Mouse (Mus musculus): ENCODE data around the gene Prss38. TPM values are rescaled to one million over a fixed set of nuclear protein-coding genes. Genes with fewer than 3 reads are reported as not detected.

The Prss38 gene
- polyA plus RNA-seq, 1 experiment from 2014 or later: not detected

- Histone ChIP-seq H3K9me3 (replicated peaks; ENCODE audit: control insufficient read depth, low read length) (no peaks in the 10 kb centered on the region), H3K36me3 (ENCODE audit: control insufficient read depth, insufficient read depth, low read length) (no peaks in the 10 kb centered on the region), H3K27ac (ENCODE audit: low read depth, low read length) (no peak overlapping the region), H3K4me1 (ENCODE audit: control insufficient read depth, insufficient read depth, low read length) (no peaks in the 10 kb centered on the region; the same call in 1 of the 2 replicates), H3K9ac (ENCODE audit: low read length) (no peak overlapping the region), H3K27me3 (replicated peaks; ENCODE audit: control insufficient read depth, insufficient read depth, low read length) (no peaks in the 10 kb centered on the region), H3K4me3 (ENCODE audit: low read depth, low read length) (no peak overlapping the region), H3K4me2 (ENCODE audit: low read length) (no peak overlapping the region)
- no peak for ATAC-seq
- 83% methylated on average over 18 of the region's 18 CpGs for WGBS
- no peak for DNase-seq (ENCODE audit: low spot score)
Observed at GRCm38 (mm10) chr11:59327625-59328024, 47.8 kb downstream of the Prss38 start.

DNA sequence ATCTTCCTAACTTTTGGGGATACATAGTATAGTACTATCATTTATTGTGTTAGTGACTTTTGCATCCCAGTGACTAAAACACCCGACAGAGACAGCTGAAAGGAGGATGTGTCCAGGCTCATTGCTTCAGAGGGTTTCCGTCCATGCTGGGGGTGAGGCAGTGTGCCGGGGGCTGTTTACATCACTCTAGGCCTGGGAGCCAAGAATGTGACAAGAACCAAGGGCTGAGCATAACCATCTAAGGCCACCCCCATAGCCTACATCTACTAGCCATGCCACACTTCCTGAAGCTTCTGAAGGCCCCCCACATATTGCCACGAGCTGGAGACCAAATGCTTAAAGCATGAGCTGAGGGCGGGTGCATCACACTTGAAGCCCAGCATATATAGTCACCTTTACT is 50.7 kb downstream of the Prss38 start:
- Histone ChIP-seq H3K4me3 (ENCODE audit: low read depth, low read length) (no peak overlapping the region), H3K9ac (ENCODE audit: low read length) (no peak overlapping the region), H3K4me2 (ENCODE audit: low read length) (no peak overlapping the region), H3K27me3 (replicated peaks; ENCODE audit: control insufficient read depth, insufficient read depth, low read length) (no peaks in the 10 kb centered on the region), H3K9me3 (replicated peaks; ENCODE audit: control insufficient read depth, low read length) (no peaks in the 10 kb centered on the region), H3K4me1 (ENCODE audit: control insufficient read depth, insufficient read depth, low read length) (no peaks in the 10 kb centered on the region), H3K36me3 (ENCODE audit: control insufficient read depth, insufficient read depth, low read length) (no peaks in the 10 kb centered on the region), H3K27ac (ENCODE audit: low read depth, low read length) (no peak overlapping the region)
- WGBS: 72% methylated on average over 5 of the region's 5 CpGs
- ATAC-seq (no peak), DNase-seq (ENCODE audit: low spot score) (no peak)

GRCm38 (mm10) chr11:59322988-59323387 is 52.5 kb downstream of the Prss38 start:
- Histone ChIP-seq H3K27me3 (replicated peaks; ENCODE audit: control insufficient read depth, insufficient read depth, low read length) (no peaks in the 10 kb centered on the region), H3K4me3 (ENCODE audit: low read depth, low read length) (no peak overlapping the region), H3K9ac (ENCODE audit: low read length) (no peak overlapping the region), H3K36me3 (ENCODE audit: control insufficient read depth, insufficient read depth, low read length) (no peaks in the 10 kb centered on the region), H3K4me1 (ENCODE audit: control insufficient read depth, insufficient read depth, low read length) (no peaks in the 10 kb centered on the region), H3K9me3 (replicated peaks; ENCODE audit: control insufficient read depth, low read length) (no peaks in the 10 kb centered on the region), H3K4me2 (ENCODE audit: low read length) (no peak overlapping the region), H3K27ac (ENCODE audit: low read depth, low read length) (no peak overlapping the region)
- no peak for DNase-seq (ENCODE audit: low spot score)
- 81% methylated on average over 3 of the region's 3 CpGs for WGBS
- no peak for ATAC-seq

Small RNA genes within 50 kb of the gene (microRNA-seq; reads per million reads assigned to microRNA genes)
- gene Gm24756: not detected

Other genes starting within 250 kb of the Prss38 start
- 0.05 and 0.20 TPM in 2 replicates for gene Obscn, start 239.3 kb downstream of the Prss38 start, polyA plus RNA-seq (2014; fragmentation: Nextera tagmentation; extraction: Ambion mirVana)
- 3.3 and 3.7 TPM in 2 replicates for gene Iba57, start 211.9 kb downstream of the Prss38 start, polyA plus RNA-seq (2014; fragmentation: Nextera tagmentation; extraction: Ambion mirVana)
- gene Gjc2, start 192.4 kb downstream of the Prss38 start, polyA plus RNA-seq (2014; fragmentation: Nextera tagmentation; extraction: Ambion mirVana): 0.10 TPM in 1 of 2 replicates, not detected in the other
- gene Guk1, start 183.4 kb downstream of the Prss38 start, polyA plus RNA-seq (2014; fragmentation: Nextera tagmentation; extraction: Ambion mirVana): 198 and 199 TPM in 2 replicates
- 109 and 119 TPM in 2 replicates for gene Mrpl55, start 173.2 kb downstream of the Prss38 start, polyA plus RNA-seq (2014; fragmentation: Nextera tagmentation; extraction: Ambion mirVana)
- gene 2310033P09Rik, start 167.3 kb downstream of the Prss38 start, polyA plus RNA-seq (2014; fragmentation: Nextera tagmentation; extraction: Ambion mirVana): 27.7 and 30.5 TPM in 2 replicates
- 666 and 687 TPM in 2 replicates for gene Arf1, start 147.4 kb downstream of the Prss38 start, polyA plus RNA-seq (2014; fragmentation: Nextera tagmentation; extraction: Ambion mirVana)
- gene Wnt3a, start 84.9 kb downstream of the Prss38 start, polyA plus RNA-seq (2014; fragmentation: Nextera tagmentation; extraction: Ambion mirVana): 0.61 and 1.1 TPM in 2 replicates
- gene Wnt9a, start 68.7 kb downstream of the Prss38 start, polyA plus RNA-seq (2014; fragmentation: Nextera tagmentation; extraction: Ambion mirVana): 1.4 and 1.6 TPM in 2 replicates
- gene Jmjd4, start 74.4 kb upstream of the Prss38 start, polyA plus RNA-seq (2014; fragmentation: Nextera tagmentation; extraction: Ambion mirVana): 12.0 and 12.4 TPM in 2 replicates
- gene Snap47, start 75.5 kb upstream of the Prss38 start, polyA plus RNA-seq (2014; fragmentation: Nextera tagmentation; extraction: Ambion mirVana): 428 and 481 TPM in 2 replicates
- gene Zfp867, start 96.8 kb upstream of the Prss38 start, polyA plus RNA-seq (2014; fragmentation: Nextera tagmentation; extraction: Ambion mirVana): 17.5 and 19.8 TPM in 2 replicates
- 11.4 and 13.1 TPM in 2 replicates for gene Zkscan17, start 151.1 kb upstream of the Prss38 start, polyA plus RNA-seq (2014; fragmentation: Nextera tagmentation; extraction: Ambion mirVana)
- gene Nlrp3, start 165.9 kb upstream of the Prss38 start, polyA plus RNA-seq (2014; fragmentation: Nextera tagmentation; extraction: Ambion mirVana): 0.06 and 0.12 TPM in 2 replicates
- not detected in 2 replicates for gene Olfr222, start 200.6 kb upstream of the Prss38 start, polyA plus RNA-seq (2014; fragmentation: Nextera tagmentation; extraction: Ambion mirVana)
- gene Olfr223, start 217.6 kb upstream of the Prss38 start, polyA plus RNA-seq (2014; fragmentation: Nextera tagmentation; extraction: Ambion mirVana): not detected in 2 replicates

Measured in forebrain, embryonic 14.5 days (tissue).